Mouse (Mus musculus): ENCODE measurements around the gene Zfp580. TPM values are rescaled to one million over a fixed set of nuclear protein-coding genes. Genes with fewer than 3 reads are reported as not detected.

The Zfp580 gene
- total RNA-seq, 2 experiments from 2014 or later: 0.25 TPM; not detected in 1

- no peak for ATAC-seq (ENCODE audit: poor library complexity, severe bottlenecking)
Measured at GRCm38 (mm10) chr7:5033818-5034217, 17.5 kb upstream of the Zfp580 start, which contains the start of gene 4632433K11Rik. Gene 4632433K11Rik, plus strand, starts transcription at chr7:5034118.

GRCm38 (mm10) chr7:5035628-5036027, 15.7 kb upstream of the Zfp580 start:
- ATAC-seq (ENCODE audit: poor library complexity, severe bottlenecking): no peak

- no peak for ATAC-seq (ENCODE audit: poor library complexity, severe bottlenecking)
Measured at GRCm38 (mm10) chr7:5036136-5036535, 15.2 kb upstream of the Zfp580 start.

GRCm38 (mm10) chr7:5037026-5037425, 14.3 kb upstream of the Zfp580 start:
- ATAC-seq (ENCODE audit: poor library complexity, severe bottlenecking): no peak

- no peak for ATAC-seq (ENCODE audit: poor library complexity, severe bottlenecking)
Measured at GRCm38 (mm10) chr7:5037467-5037866, 13.9 kb upstream of the Zfp580 start.

GRCm38 (mm10) chr7:5038109-5038732, 13.1 kb upstream of the Zfp580 start, which contains the start of gene Zfp784:
Gene Zfp784, minus strand, starts transcription at chr7:5038446.
- peak; percentile 97 for ATAC-seq (ENCODE audit: poor library complexity, severe bottlenecking)

- ATAC-seq (ENCODE audit: poor library complexity, severe bottlenecking): no peak
Measured at GRCm38 (mm10) chr7:5038940-5039339, 12.4 kb upstream of the Zfp580 start.

- ATAC-seq (ENCODE audit: poor library complexity, severe bottlenecking): no peak
Measured at GRCm38 (mm10) chr7:5044981-5045380, 6.4 kb upstream of the Zfp580 start.

GRCm38 (mm10) chr7:5046112-5046511, 5.2 kb upstream of the Zfp580 start:
- no peak for ATAC-seq (ENCODE audit: poor library complexity, severe bottlenecking)

- peak; percentile 67 for ATAC-seq (ENCODE audit: poor library complexity, severe bottlenecking)
Measured at GRCm38 (mm10) chr7:5047313-5047712, 4.0 kb upstream of the Zfp580 start.

GRCm38 (mm10) chr7:5052438-5052837, 1.1 kb downstream of the Zfp580 start:
- ATAC-seq (ENCODE audit: poor library complexity, severe bottlenecking): no peak

GRCm38 (mm10) chr7:5052931-5053343, 1.6 kb downstream of the Zfp580 start:
- no peak for ATAC-seq (ENCODE audit: poor library complexity, severe bottlenecking)

GRCm38 (mm10) chr7:5053456-5054179, 2.3 kb downstream of the Zfp580 start:
- ATAC-seq (ENCODE audit: poor library complexity, severe bottlenecking): no peak

GRCm38 (mm10) chr7:5056651-5057263, 5.4 kb downstream of the Zfp580 start:
- no peak for ATAC-seq (ENCODE audit: poor library complexity, severe bottlenecking)

- no peak for ATAC-seq (ENCODE audit: poor library complexity, severe bottlenecking)
Measured at GRCm38 (mm10) chr7:5057381-5057780, 6.0 kb downstream of the Zfp580 start.

GRCm38 (mm10) chr7:5057804-5058203, 6.5 kb downstream of the Zfp580 start:
- no peak for ATAC-seq (ENCODE audit: poor library complexity, severe bottlenecking)

GRCm38 (mm10) chr7:5058631-5059030, 7.3 kb downstream of the Zfp580 start:
- ATAC-seq (ENCODE audit: poor library complexity, severe bottlenecking): no peak

GRCm38 (mm10) chr7:5059421-5059820, 8.1 kb downstream of the Zfp580 start:
- no peak for ATAC-seq (ENCODE audit: poor library complexity, severe bottlenecking)

- peak; percentile 36 for ATAC-seq (ENCODE audit: poor library complexity, severe bottlenecking)
Measured at GRCm38 (mm10) chr7:5060239-5060731, 8.9 kb downstream of the Zfp580 start.

- ATAC-seq (ENCODE audit: poor library complexity, severe bottlenecking): peak; percentile 70
Measured at GRCm38 (mm10) chr7:5060944-5061773, 9.8 kb downstream of the Zfp580 start.
